Mouse (Mus musculus) kidney, postnatal 14 days (tissue): ENCODE measurements around the gene Adam12.
A peak's percentile ranks its signal among the peaks of the same experiment; 100 is the strongest.

Experiments used
- DNase-seq: peaks from one replicate; pipeline ENCODE4 v3.0.0; 2022; ENCODE audit warnings: mixed read lengths

The Adam12 gene

GRCm38 (mm10) chr7:134224741-134225612, 7.0 kb downstream of the Adam12 start:
- DNase-seq: peak; percentile 84

- peak; percentile 9 for DNase-seq
These were observed 7.6 kb downstream of the Adam12 start for GRCm38 (mm10) chr7:134224421-134224740.

GRCm38 (mm10) chr7:134223444-134224161, 8.3 kb downstream of the Adam12 start:
- DNase-seq: peak; percentile 82

DNA sequence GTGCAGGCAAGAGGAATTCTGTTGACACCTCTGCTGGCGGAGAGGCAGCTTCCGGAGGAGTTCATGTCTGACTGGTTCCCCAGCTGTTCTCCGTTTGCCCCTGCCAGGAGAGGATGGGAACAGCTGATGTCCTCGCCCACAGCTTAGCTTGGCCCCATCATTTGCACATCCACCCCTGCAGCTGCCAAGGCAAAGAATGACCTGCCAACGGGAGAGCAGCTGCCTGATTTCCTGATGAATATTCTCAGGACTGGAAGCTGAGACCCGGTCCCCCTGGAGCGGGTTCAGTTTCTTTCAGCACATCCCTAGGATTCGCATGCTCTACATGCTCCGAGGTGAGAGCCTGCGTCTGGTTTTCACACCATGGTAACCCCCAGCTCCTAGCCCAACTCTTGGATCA, 24.0 kb downstream of the Adam12 start:
- DNase-seq: no peak

GRCm38 (mm10) chr7:134193089-134193488, 38.9 kb downstream of the Adam12 start:
- DNase-seq: no peak

DNA sequence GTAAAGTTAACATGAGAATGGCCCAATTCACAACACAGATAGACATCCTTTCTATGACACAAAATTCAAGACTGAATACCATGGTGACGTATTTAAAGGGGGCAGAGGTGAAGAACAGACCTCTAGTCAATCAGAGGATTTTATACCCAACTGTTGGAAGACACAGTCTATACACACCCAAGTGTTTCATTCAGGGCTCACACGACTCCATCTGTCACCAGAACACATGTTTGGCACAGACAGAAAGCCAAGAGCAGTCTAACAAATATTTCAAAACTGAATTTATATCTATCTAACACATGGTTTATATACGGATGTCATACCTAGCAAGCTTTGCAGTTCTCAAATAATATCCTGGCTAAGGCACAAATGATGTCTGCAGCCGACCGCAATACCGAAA, 41.8 kb downstream of the Adam12 start:
- DNase-seq: no peak

- DNase-seq: peak; percentile 43
These were observed 43.4 kb downstream of the Adam12 start for GRCm38 (mm10) chr7:134188565-134188964.

- DNase-seq: no peak
These were observed 44.0 kb downstream of the Adam12 start for GRCm38 (mm10) chr7:134187946-134188345.

DNA sequence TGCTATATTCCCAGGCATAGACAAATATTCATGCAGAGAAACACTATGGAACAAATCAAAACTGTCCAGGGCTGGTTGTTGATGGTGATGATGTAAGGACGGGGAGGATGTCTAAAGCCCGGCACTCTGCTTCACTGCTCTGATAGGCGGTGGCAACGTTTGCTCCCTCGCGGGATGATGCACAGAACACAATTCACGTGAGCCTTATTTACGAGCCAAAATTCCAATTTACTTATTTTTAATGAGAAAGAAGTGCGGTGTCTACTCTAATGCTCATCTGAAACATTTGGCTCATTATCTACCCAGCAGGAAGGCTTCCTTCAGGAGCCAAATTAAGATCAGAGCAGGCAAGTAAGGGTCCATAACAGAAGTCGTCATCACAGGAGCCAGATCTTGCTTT, 45.4 kb downstream of the Adam12 start:
- DNase-seq: no peak

- no peak for DNase-seq
These were observed 46.2 kb downstream of the Adam12 start for GRCm38 (mm10) chr7:134185751-134186150.

DNA sequence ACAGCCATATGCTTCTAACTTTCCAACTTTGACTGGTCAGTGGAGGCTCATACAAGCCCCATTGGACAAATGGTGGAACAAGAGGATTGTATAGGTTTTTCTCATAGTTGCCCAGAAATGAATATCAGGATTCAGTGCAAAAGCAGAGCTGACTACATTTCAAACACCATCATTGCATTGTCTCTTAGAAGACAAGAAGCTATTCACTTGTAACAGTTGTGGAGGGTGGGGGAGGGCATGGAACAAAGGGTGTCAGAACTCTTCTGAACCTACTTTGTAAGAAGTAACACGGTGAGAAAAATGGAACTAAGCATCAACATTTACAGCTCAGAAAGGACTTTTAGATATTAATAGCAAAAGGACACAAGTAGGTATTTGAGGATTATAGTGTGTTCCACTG, 50.2 kb downstream of the Adam12 start:
- no peak for DNase-seq

- no peak for DNase-seq
These were observed 50.9 kb downstream of the Adam12 start for GRCm38 (mm10) chr7:134181056-134181455.

- peak; percentile 23 for DNase-seq
These were observed 54.9 kb downstream of the Adam12 start for GRCm38 (mm10) chr7:134177051-134177450.

- no peak for DNase-seq
These were observed 56.7 kb downstream of the Adam12 start for GRCm38 (mm10) chr7:134175201-134175600.

GRCm38 (mm10) chr7:134173442-134174090, 58.4 kb downstream of the Adam12 start:
- no peak for DNase-seq

DNA sequence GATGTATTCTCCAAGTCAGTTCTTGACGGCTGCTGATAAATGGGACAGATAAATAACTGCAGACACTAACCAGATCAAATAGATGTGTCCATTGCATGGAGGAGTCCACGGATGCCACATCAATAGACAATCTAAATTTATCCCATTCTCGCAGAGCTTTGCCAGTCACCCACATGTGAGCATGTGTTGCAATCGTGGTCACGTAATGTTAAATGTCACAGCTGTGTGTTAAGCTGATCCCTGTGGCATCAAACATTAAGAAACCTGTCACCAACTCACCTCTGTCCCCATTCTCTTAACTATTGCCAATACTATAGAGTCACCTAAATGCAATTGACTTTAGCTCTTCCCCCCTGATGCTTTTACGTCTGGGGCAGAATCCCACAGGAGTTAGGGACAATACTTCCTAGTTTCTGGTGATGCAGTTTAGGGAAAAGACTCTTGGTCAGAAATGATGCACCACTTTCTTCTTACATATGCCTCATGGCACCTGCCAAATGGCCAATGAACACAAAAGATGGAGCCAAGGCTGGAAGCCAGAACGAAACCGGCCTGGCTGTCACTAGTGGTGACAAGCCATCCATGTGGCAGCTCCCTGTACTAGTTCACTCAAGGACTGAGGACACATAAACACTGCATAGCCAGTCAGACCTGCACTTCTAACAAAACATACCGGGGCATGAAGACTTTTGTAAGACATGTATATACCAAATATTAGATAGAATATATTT, 61.6 kb downstream of the Adam12 start:
- DNase-seq: no peak

- no peak for DNase-seq
These were observed 62.2 kb downstream of the Adam12 start for GRCm38 (mm10) chr7:134169780-134170179.

GRCm38 (mm10) chr7:134167586-134167985, 64.4 kb downstream of the Adam12 start:
- peak; percentile 48 for DNase-seq

DNA sequence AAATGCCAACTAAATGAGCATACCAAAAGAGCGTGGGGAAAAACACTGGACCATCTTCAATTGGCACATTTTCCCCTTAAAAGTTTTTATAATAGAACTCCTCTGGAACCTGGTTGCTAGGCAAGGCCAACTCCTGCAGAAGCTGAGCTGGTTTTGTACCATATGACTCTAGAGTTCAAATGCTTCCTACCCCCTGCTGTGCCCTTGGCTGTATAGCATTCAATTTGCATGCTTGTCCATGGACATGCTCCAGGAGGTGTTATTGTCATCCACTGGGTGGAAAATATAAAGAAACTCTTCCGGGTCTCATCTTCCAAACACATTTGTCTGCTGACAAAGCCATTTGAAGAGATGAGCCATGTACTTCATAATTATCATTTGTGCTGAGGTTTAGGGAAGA, 68.2 kb downstream of the Adam12 start:
- no peak for DNase-seq

DNA sequence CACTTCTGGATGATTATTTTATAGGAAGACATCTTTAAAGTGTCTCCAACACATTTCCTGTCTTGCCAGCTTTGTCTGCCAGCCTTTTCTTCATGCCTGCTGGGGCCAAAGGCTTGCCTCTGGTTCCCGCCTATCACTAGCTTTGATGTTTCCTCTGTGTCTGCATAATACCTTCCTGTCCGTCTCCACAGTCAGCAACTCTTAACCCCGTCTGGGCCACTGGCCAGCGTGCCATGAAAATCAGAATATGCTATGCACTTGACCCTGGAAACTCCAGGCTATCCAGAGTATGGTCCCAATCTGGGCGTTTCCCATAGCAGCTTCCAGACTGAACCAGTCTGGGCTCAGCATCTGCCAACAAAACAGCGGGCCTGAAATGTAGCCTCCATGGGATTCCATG, 69.1 kb downstream of the Adam12 start:
- peak; percentile 36 for DNase-seq

GRCm38 (mm10) chr7:134159608-134160007, 72.3 kb downstream of the Adam12 start:
- no peak for DNase-seq

DNA sequence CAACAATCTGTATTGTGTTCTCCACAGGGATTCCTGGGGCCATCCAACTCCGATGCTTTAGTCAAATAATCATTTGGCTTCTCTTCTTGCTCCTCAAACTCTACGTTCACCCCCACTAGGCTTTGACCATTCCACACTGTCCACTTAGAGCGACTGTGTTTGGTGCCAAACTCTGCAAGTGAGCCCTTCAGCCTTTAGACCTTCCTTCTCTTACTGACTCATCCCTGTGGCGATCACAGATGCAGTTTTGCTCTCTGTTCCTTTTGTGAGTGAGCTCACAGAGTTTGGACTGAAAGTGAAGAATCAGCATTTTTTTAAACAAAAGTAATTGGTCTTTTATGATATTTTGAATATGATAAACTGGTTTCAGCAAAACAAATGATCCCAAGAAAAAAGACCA, 80.6 kb downstream of the Adam12 start:
- DNase-seq: peak; percentile 11

GRCm38 (mm10) chr7:134150305-134150704, 81.6 kb downstream of the Adam12 start:
- no peak for DNase-seq
